Mouse (Mus musculus): ENCODE results near the gene Cox6a1.
A peak's percentile ranks its signal among the peaks of the same experiment; 100 is the strongest.
"Not testable (repeated sequence)": the region's sequence is repeated elsewhere in the genome, so short reads cannot be mapped to it uniquely, and the experiment has no call there.

Gene Cox6a1

DNA sequence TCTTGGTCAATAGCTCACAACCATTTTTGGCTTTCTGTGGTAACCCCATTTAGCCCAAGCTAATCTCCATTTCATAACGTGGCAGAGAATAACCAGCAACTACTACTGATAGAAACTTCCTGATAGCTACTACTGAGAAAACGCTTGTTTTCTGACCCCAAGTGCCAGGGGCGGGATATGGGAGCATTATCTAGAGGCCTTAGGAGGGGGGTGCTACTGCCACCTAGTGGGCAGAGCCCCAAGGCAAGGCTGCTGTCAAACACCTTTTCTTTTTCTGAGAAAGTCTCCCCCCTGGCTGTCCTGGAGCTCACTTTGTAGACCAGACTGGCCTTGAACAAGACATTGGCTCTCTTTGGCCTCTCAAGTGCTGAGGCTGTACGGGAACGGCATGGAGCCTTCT is 1.2 kb downstream of the Cox6a1 start:
- DNase-seq (ENCODE audit: low spot score), result peak; percentile 93

GRCm38 (mm10) chr5:115341314-115342165 is 7.2 kb downstream of the Cox6a1 start:
- no peak for DNase-seq (ENCODE audit: low spot score)

DNA sequence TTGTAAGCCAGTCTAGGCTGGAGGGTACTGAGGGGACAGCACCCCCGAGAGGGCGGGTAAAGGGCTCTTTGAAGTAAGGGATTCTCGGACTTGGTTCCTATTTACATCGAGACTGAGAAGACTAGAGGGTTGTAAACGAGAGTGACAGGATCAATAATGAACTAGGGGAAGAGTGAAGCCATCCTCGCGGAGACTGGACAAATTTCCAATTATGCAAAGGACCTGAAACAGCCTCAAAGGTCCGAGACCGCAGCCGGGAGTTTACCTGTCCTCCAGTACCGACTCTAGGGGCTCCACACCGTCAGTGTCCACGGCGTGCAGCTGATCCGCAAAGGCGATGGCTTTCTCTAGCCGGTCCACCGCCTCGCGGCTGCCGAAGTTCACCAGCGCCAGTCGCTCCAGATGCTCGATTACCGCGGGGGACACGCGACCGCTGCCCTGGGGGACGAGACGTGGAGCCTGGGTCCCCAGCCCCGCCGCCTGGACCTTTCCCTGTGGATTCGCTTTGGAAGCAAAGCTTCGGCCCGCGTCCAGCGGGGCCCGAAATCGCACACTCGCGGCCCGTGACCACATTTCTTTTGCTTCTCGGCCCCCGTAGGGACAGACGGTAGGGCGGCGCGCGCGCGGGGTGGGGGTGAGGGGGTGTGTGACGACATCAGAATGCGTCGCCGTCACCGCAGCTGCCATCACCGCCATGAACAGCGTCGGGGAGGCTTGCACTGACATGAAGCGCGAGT is 8.0 kb downstream of the Cox6a1 start, which contains the start of the genes Gatc and Triap1:
Gatc (minus strand) TSS at position 602 of the 737 bp plus-strand sequence.
Triap1 (plus strand) TSS at position 649 of the 737 bp plus-strand sequence.
- peak; percentile 91 for DNase-seq (ENCODE audit: low spot score)

DNA sequence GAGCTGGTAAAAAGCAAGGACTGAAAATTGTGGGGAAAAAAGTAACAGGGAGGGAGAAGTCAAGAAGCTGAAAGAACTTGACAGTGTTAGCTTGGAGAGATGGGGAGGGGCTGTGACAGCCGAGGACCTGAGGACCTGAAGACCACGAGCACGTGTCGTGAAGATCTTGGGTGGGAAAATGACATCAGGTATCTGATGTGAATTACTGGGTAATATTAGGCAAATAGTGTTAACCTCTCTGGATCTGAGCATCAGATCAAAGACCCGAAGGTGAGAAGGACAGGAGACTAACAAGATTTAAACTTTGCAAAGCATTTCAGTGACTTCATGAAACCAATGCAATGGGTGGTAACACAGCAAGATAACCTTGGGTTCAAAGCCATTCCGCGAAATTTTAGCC is 8.8 kb downstream of the Cox6a1 start:
- DNase-seq (ENCODE audit: low spot score), result no peak

- DNase-seq (ENCODE audit: low spot score), result no peak
Observed at GRCm38 (mm10) chr5:115333626-115334025, 15.2 kb downstream of the Cox6a1 start.

GRCm38 (mm10) chr5:115330955-115331354 is 17.8 kb downstream of the Cox6a1 start:
- DNase-seq (ENCODE audit: low spot score), result no peak

- DNase-seq (ENCODE audit: low spot score), result peak; percentile 33
Observed at GRCm38 (mm10) chr5:115327610-115328548, 20.9 kb downstream of the Cox6a1 start.

GRCm38 (mm10) chr5:115326875-115327609 is 21.7 kb downstream of the Cox6a1 start, which contains the start of gene Srsf9:
Srsf9 (plus strand) TSS chr5:115327177.
- peak; percentile 96 for DNase-seq (ENCODE audit: low spot score)

DNA sequence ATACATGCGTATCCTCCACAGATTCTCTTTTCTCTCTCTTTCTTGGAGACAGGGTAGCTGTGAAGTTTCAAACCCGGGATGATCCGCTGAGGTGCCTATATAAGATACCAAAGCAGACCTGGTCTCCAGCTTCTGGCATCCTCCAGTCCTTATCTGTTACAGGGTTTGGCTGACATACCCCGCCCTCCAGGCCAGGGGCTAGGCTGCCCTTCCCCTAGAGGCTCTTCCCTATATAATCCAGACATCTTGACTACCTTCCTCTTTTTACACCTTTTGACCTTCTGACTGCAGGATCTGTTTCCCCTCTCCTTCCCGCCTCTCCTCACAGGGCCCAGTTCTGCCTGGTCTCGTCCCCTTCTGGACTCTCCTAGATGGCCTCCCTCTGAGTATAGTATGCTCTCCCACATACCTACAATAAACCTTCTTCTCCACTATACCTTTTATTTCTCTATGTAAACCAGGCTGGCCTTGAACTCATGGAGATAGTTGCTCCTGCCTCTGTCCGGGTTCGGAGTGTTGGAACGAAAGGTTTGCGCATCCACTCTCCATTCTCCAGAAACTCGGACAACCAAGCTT is 22.4 kb downstream of the Cox6a1 start:
- DNase-seq (ENCODE audit: low spot score), result no peak

- DNase-seq (ENCODE audit: low spot score), result peak; percentile 86
Observed at GRCm38 (mm10) chr5:115319004-115319940, 29.5 kb downstream of the Cox6a1 start.

DNA sequence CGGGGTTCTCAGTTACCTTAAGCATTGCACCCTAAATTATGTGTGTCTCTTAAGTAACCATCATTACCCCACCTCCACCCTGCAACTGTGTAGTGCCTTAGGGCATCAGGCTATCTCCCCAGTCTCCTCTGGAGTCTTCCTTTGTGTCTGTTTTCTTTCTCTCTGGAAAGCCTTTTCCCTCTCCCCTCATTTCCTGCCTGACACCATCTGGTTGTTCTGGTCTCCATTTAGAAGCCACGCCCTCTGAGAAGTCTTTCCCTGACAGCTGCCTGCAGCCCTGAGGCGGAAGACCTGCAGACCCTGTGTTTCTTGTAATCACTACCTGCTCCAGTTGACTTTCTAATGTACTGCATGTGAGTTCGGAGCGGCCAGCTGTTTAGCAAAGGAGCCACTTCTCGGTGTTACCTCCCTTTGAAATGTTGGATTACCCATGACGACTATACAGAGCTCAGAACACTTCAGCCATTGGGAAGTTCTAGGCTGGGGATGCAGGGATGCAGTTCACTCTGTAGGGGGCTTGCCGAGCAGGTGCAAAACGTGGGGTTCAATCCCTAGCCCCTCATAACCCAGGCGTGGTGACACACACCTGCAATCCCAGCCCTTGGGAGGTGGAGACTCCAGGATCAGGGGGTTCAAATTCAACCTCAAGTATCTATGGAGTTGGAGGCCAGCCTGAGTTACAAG is 31.0 kb downstream of the Cox6a1 start:
- DNase-seq (ENCODE audit: low spot score), result peak; percentile 65

- DNase-seq (ENCODE audit: low spot score), result peak; percentile 32
Observed at GRCm38 (mm10) chr5:115316968-115317644, 31.7 kb downstream of the Cox6a1 start.

DNA sequence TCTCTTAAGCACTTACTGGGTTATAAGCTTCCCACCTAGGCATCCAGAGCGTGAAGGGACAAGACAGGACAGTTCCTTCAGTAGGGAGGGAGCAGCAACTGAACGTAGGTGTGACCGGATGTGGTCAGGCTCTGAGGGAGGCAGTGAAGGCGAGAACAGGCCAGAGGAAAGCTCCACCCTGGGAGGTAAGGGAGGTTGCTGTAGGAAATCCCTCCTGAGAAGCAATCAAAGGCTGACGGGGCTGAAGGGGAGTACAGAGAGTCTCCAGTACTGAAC is 35.2 kb downstream of the Cox6a1 start:
- DNase-seq (ENCODE audit: low spot score), result no peak

GRCm38 (mm10) chr5:115312816-115313667 is 35.7 kb downstream of the Cox6a1 start:
- DNase-seq (ENCODE audit: low spot score), result no peak

- DNase-seq (ENCODE audit: low spot score), result no peak
Observed at GRCm38 (mm10) chr5:115312354-115312753, 36.4 kb downstream of the Cox6a1 start.

- not testable (repeated sequence) for DNase-seq (ENCODE audit: low spot score)
Observed at GRCm38 (mm10) chr5:115302190-115302589, 46.6 kb downstream of the Cox6a1 start.

DNA sequence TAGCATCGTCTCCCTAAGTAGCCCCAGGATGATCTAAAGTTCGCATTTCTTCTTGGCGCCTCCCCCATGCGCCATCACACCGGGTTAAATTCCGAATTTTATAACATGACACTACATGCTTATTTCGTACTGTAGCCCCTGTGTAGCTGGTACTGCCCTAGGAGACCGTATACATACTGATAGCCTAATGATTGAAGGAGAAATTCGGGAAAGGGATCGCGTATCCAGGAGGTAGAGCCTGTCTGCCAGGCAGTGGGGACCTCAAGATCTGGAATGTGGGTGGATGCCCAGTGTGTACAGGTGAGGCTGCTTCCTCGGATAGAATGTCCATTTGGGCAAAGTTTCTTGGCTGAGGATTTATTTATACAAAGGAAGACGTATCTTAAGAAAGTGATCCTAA is 47.2 kb downstream of the Cox6a1 start:
- no peak for DNase-seq (ENCODE audit: low spot score)
